Mouse (Mus musculus) kidney, adult 2 months (tissue): Measurements from ENCODE around the gene Snai3. TPM values are rescaled to one million over a fixed set of nuclear protein-coding genes. Genes with fewer than 3 reads are reported as not detected.

Source experiments
- DNase-seq: peaks from one replicate; pipeline ENCODE4 v3.0.0; 2021
- H3K27ac ChIP-seq: fragments of 200-500 bp; 2 replicates; pipeline ENCODE4 v1.5.1; 2012; ENCODE audit warnings: low read depth, low read length, control low read depth, inconsistent platforms; ENCODE audit not compliant: insufficient read depth
- H3K27me3 ChIP-seq: fragments of 200-500 bp; replicated peaks from 2 replicates; pipeline ENCODE4 v1.6.1; 2012; ENCODE audit warnings: mild to moderate bottlenecking, moderate library complexity, low read length, inconsistent platforms; ENCODE audit not compliant: control insufficient read depth, insufficient read depth
- H3K36me3 ChIP-seq: fragments of 200-500 bp; 2 replicates; pipeline ENCODE4 v1.6.1; 2012; ENCODE audit warnings: mild to moderate bottlenecking, moderate library complexity, low read length, inconsistent platforms; ENCODE audit not compliant: control insufficient read depth, insufficient read depth
- H3K4me1 ChIP-seq: fragments of 200-500 bp; 2 replicates; pipeline ENCODE4 v1.6.1; 2011; ENCODE audit warnings: low read length; ENCODE audit not compliant: control insufficient read depth, insufficient read depth
- H3K4me3 ChIP-seq: fragments of 200-500 bp; 2 replicates; pipeline ENCODE4 v1.5.1; 2011; ENCODE audit warnings: mild to moderate bottlenecking, low read depth, low read length, control low read depth; ENCODE audit not compliant: insufficient read depth
- CTCF ChIP-seq: fragments of 200-500 bp; conservative IDR thresholded peaks from 2 replicates; pipeline ENCODE4 v1.5.1; 2011; ENCODE audit warnings: low read depth, mild to moderate bottlenecking, control low read depth, low read length, moderate library complexity, mixed read lengths; ENCODE audit not compliant: insufficient read depth, insufficient read length
- POLR2A ChIP-seq: fragments of 200-500 bp; IDR thresholded peaks from one replicate; pipeline ENCODE4 v1.6.1; 2011; ENCODE audit warnings: low read depth, low read length, control low read depth
- WGBS: fragments of 180-500 bp; shearing (Covaris S2); methylation state at CpG from one replicate; pipeline ENCODE4 v1.1.7; 2018; 5-methylcytosine and 5-hydroxymethylcytosine counted together
- polyA plus RNA-seq: library from polyadenylated mRNA; depleted of rRNA; stranded (reverse); fragments of >200 nt; gene quantifications from 2 replicates; pipeline ENCODE4 v1.2.3, GENCODE M21; 2012; rRNA removed

The Snai3 gene
- polyA plus RNA-seq, 1 experiment = 1.7 TPM

DNA sequence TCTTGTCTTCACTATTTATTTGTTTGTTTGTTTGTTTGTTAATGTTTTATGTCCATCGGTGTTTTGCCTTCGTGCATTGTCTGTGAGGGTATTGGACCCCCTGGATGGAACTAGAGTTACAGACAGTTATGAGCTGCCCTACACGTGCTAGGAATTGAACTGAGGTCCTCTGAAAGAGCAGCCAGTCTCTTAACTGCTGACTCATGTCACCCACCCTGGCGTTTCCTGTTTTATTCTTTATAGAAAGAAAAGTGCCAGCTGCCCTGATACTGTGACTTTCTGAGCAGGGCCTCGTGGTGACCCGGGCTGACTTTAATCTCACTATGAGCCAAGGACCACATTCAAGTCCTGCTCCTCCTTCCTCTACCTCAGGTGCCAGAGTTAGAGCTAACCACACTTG, 45.0 kb downstream of the Snai3 start:
- Histone ChIP-seq H3K27ac (no peak overlapping the region), H3K4me1 (0 out of 2 replicates have a peak, but pooled peaks cover 3% of the 10 kb centered on the region), H3K27me3 (no peaks in the 10 kb centered on the region), H3K4me3 (no peak overlapping the region), H3K36me3 (peaks cover 5% of the 10 kb centered on the region)
- 78% methylated on average over 6 of the region's 6 CpGs for whole genome bisulfite sequencing
- TF ChIP-seq POLR2A (no peak), CTCF (no peak)
- no peak for DNase-seq

DNA sequence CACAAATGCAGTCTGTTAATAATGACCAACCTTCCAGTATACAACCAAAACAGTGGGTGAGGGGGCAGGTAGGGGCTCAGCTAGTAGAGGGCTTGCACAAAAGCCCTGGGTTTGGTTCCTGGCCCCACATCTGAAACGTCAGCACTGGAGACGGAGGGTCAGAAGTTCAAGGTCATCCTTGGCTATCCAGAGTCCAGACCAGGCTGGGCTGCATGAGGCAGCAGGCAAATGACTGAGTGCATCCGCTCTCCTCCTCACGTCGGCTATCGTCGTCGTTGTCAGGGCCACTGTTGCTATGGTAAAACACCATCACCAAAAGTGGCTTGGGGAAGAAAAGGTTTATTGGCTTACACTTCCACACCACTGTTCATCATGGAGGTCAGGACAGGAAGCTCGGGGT, 46.2 kb downstream of the Snai3 start:
- peaks cover 5% of the 10 kb centered on the region for H3K36me3 ChIP-seq
- no peak for TF ChIP-seq CTCF
- TF ChIP-seq POLR2A = no peak
- WGBS = 81% methylated on average over 9 of the region's 9 CpGs

DNA sequence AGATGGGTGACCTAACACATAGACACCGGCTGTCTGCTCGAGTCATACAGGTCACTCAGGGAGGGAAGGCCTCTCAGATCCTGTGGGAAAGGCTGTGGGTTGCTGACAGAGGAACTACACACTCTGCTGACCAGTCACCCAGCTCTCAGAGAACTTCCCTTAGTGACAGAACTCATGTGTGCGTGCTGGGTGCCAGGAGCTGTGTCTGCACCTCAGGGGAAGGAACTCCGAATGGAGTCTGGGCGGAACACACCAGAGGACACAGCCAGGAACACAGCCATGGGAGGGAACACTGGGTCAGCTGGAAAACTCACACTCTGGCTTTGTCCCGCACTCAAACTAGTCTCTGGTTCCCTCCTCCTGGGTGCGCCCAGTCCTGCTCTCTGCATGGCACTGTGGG, 52.9 kb downstream of the Snai3 start:
- H3K36me3 ChIP-seq = peaks cover 5% of the 10 kb centered on the region
- TF ChIP-seq POLR2A (no peak), CTCF (no peak)
- 86% methylated on average over 7 of the region's 7 CpGs for WGBS
- no peak for DNase-seq
- H3K27ac ChIP-seq = no peak overlapping the region
- no peak overlapping the region for H3K4me3 ChIP-seq
- no peaks in the 10 kb centered on the region for H3K27me3 ChIP-seq
- H3K4me1 ChIP-seq = peaks cover 4% of the 10 kb centered on the region; the same call in 1 of the 2 replicates

More for the DNA sequence above, 46.2 kb downstream of the Snai3 start:
- no peak overlapping the region for H3K4me3 ChIP-seq
- DNase-seq = no peak
- no peaks in the 10 kb centered on the region for H3K27me3 ChIP-seq
- H3K4me1 ChIP-seq = 0 out of 2 replicates have a peak, but pooled peaks cover 3% of the 10 kb centered on the region
- no peak overlapping the region for H3K27ac ChIP-seq

DNA sequence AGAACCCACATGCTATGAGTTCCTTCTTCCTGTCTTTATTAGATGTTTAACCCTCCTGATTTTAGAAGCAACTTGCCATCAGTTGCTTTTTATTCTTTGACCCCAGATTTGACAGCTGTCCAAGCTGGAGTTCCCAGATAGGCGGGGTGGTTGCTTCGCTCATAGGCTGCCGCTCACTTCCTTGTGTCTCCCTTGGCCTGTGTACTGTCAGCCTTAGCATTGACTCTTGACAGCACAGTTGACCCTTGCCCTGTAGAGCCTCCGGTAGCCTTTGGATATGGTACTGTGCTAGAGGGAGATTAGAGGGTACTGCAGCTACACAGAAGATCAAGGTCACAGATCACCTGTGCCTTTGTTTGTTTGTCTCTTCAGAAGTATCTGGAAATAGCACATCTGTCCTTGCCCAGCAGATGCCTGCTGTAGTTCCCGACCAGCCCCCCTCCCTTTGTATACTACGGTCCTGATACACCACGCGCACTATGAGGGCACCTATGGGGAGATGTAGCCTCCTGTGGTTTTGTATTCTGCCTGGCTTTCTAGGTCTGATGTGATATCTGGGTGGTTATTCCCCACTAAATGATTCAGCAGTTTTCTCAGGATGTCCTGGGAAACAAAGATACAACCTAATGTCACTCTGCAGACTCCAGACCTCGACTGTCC, 55.3 kb downstream of the Snai3 start:
- Histone ChIP-seq H3K36me3 (peaks cover 7% of the 10 kb centered on the region; the same call in 1 of the 2 replicates), H3K27me3 (no peaks in the 10 kb centered on the region), H3K27ac (no peak overlapping the region), H3K4me3 (no peak overlapping the region), H3K4me1 (peaks cover 4% of the 10 kb centered on the region; the same call in 1 of the 2 replicates)
- no peak for TF ChIP-seq CTCF
- 54% methylated on average over 9 of the region's 9 CpGs for WGBS
- peak; percentile 86 for DNase-seq

Other genes with a start within 250 kb of the Snai3 start
- gene Zfpm1, start 178.6 kb downstream of the Snai3 start, polyA plus RNA-seq = 9.7 and 11.8 TPM in 2 replicates
- gene Trhr2, start 100.0 kb downstream of the Snai3 start, polyA plus RNA-seq = 0.05 TPM in 1 of 2 replicates, not detected in the other
- 23.3 and 24.1 TPM in 2 replicates for gene Zc3h18, start 84.1 kb downstream of the Snai3 start, polyA plus RNA-seq
- gene Il17c, start 38.7 kb downstream of the Snai3 start, polyA plus RNA-seq = 0.11 TPM in 1 of 2 replicates, not detected in the other
- 1,266 and 1,342 TPM in 2 replicates for gene Cyba, start 27.8 kb downstream of the Snai3 start, polyA plus RNA-seq
- 68.7 and 77.3 TPM in 2 replicates for gene Mvd, start 17.3 kb downstream of the Snai3 start, polyA plus RNA-seq
- gene Rnf166, start 15.3 kb upstream of the Snai3 start, polyA plus RNA-seq = 64.4 and 64.5 TPM in 2 replicates
- 16.8 and 21.1 TPM in 2 replicates for gene Ctu2, start 15.4 kb upstream of the Snai3 start, polyA plus RNA-seq
- 102 and 121 TPM in 2 replicates for gene Piezo1, start 90.6 kb upstream of the Snai3 start, polyA plus RNA-seq
- 7.1 and 8.6 TPM in 2 replicates for gene Cdt1, start 107.3 kb upstream of the Snai3 start, polyA plus RNA-seq
- 177 and 190 TPM in 2 replicates for gene Aprt, start 116.2 kb upstream of the Snai3 start, polyA plus RNA-seq
- 36.2 and 44.5 TPM in 2 replicates for gene Galns, start 150.7 kb upstream of the Snai3 start, polyA plus RNA-seq
- gene Trappc2l, start 150.9 kb upstream of the Snai3 start, polyA plus RNA-seq = 258 and 302 TPM in 2 replicates
- 0.11 TPM in 2 replicates for gene Pabpn1l, start 162.0 kb upstream of the Snai3 start, polyA plus RNA-seq
- 5.5 and 6.7 TPM in 2 replicates for gene Cbfa2t3, start 238.4 kb upstream of the Snai3 start, polyA plus RNA-seq